Mouse (Mus musculus): ENCODE measurements around the gene Ube2l6. TPM values are rescaled to one million over a fixed set of nuclear protein-coding genes. Genes with fewer than 3 reads are reported as not detected.
"Not testable (repeated sequence)": the region's sequence is repeated elsewhere in the genome, so short reads cannot be mapped to it uniquely, and the experiment has no call there.

Gene Ube2l6
- polyA plus RNA-seq, 1 experiment, result 4.5 TPM

DNA sequence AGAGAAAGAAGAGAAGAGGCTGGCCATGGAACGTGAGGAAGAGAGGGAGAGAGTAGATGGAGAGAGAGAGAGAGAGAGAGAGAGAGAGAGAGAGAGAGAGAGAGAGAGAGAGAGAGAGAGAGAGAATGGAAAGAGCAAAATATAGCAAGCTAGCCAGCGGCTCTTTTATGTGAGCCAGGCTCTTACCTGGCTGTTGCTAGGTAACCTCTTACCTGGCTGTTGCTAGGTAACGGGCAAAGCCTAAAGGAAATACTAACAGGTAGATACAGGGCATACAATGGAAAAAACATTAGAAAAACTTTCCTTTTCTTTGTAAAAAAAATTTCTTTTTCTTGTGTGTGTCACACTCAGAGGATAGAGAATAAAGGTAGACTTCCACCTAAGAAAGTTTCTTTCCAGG lies 20.9 kb upstream of the Ube2l6 start:
- H3K4me1 ChIP-seq (ENCODE audit: control insufficient read depth, insufficient read depth, insufficient read length, low read length), result no peaks in the 10 kb centered on the region
- H3K4me3 ChIP-seq (ENCODE audit: insufficient read depth, low read depth, low read length), result no peak overlapping the region
- no peak overlapping the region for H3K27ac ChIP-seq (replicated peaks; ENCODE audit: low read depth, low read length)

DNA sequence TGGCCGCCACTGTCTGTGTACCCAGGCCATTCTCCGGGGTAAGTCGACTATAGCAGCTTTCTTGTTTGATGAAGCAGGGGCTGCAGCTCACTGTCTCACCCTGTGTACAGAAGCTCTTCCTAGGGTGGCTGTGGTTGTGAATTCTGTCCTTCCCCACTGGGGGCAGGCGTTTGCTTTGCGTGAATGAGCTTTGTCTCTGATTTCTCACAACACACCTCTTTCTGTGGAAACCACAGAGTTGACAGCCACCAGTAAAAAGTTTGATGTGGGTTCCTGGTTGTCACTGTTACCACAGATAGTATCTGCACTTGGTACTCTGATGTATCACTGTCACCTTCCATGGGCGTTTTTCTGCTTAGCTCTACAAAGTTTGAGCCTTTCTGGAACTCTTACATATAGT lies 19.4 kb upstream of the Ube2l6 start:
- Histone ChIP-seq H3K27ac (replicated peaks; ENCODE audit: low read depth, low read length) (no peak overlapping the region), H3K4me3 (ENCODE audit: insufficient read depth, low read depth, low read length) (no peak overlapping the region), H3K4me1 (ENCODE audit: control insufficient read depth, insufficient read depth, insufficient read length, low read length) (no peaks in the 10 kb centered on the region)

DNA sequence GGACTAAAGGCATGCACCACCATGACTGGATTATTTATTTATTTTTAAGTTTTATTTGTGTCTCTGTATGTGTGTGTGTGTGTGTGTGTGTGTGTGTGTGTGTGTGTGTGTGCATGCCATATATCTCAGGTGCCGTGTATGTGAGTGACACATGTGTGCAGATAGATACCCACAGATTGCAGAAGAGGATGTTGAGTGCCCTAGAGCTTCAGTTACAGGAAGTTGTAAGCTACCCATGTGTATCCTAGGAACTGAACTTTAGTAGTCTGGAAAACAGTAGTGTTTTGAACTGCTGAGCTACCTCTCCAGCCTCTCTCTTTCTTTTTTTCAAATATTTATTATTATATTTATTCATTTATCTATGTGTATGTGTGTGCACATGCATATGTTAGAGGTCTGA lies 15.3 kb upstream of the Ube2l6 start:
- no peak overlapping the region for H3K4me3 ChIP-seq (ENCODE audit: insufficient read depth, low read depth, low read length)
- no peaks in the 10 kb centered on the region for H3K4me1 ChIP-seq (ENCODE audit: control insufficient read depth, insufficient read depth, insufficient read length, low read length)
- no peak overlapping the region for H3K27ac ChIP-seq (replicated peaks; ENCODE audit: low read depth, low read length)

DNA sequence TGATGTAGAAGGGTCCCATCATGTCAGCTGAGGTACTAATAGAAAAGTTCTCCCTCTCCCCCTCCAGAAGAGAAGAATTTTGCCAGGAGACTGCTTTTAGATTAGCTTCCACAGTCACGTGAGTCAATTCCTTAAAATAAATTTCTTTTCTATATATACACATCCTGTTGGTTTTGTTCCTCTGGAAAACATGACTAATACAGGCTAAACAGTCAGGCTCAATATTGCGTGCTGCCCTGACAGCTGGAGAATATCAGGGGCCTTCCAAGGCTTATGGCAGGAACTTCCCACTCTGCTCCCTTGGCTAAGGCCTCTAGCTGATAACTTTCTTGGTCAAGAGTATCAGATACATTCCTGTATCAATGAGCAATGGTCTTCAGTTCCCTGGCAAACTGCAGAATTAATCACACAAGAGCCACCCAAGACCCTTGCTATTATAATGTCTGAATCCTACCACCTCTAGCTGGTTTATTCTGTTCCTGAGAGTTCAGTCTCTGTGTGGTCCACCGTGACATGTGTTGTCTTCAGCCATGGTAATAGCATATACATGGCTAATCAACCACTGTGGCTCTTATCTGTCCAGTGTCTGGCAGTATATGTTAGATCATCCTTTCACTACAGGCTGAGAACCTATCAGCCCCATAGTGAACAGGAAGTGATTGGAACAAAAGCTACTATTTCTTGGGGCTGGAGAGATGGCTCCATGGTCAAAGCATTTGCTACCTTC lies 14.6 kb upstream of the Ube2l6 start:
- H3K27ac ChIP-seq (replicated peaks; ENCODE audit: low read depth, low read length), result no peak overlapping the region
- H3K4me3 ChIP-seq (ENCODE audit: insufficient read depth, low read depth, low read length), result no peak overlapping the region
- no peaks in the 10 kb centered on the region for H3K4me1 ChIP-seq (ENCODE audit: control insufficient read depth, insufficient read depth, insufficient read length, low read length)

DNA sequence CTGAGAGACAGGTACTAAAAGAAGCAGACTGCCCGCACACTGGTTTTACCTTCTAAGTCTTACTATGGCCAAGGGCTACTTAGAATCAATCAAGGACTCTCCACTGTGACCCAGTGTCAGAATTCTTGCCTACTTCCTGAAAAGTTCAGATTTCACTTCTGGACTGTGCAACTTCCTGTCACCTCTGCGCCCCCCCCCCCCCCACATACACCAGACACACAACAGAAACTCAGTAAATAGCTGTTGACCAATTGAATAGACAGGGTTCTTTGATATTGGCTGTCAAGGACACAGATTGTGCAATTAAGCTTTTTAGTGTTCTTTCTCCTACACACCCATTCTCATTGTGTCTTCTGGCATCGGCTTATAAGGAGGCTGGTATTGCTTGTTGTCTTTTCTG lies 10.3 kb upstream of the Ube2l6 start:
- Histone ChIP-seq H3K4me3 (ENCODE audit: insufficient read depth, low read depth, low read length) (no peak overlapping the region), H3K27ac (replicated peaks; ENCODE audit: low read depth, low read length) (no peak overlapping the region), H3K4me1 (ENCODE audit: control insufficient read depth, insufficient read depth, insufficient read length, low read length) (no peaks in the 10 kb centered on the region; the same call in 1 of the 2 replicates)

DNA sequence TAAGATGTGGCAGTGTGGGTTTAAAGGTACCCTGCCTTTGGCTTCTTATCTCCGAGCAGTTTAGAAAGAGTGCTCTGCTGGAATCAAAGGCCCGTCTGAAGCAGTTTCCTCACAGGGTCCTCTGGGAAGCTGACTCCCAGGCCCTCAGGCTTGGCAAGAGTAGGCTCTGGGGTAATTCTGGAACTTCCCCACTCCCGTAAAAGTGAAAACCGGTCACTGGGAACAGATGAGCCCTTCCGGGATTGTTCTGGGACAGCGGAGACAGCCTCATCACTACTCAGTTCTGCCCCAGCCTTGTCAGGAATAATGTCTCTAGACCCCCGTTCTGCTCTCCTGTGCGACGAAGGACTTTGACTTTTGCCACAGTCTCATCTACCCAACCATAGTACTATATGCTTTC lies 8.2 kb upstream of the Ube2l6 start:
- Histone ChIP-seq H3K27ac (replicated peaks; ENCODE audit: low read depth, low read length) (peak overlapping the region; percentile 76), H3K4me3 (ENCODE audit: insufficient read depth, low read depth, low read length) (no peak overlapping the region), H3K4me1 (ENCODE audit: control insufficient read depth, insufficient read depth, insufficient read length, low read length) (no peaks in the 10 kb centered on the region; the same call in 1 of the 2 replicates)

DNA sequence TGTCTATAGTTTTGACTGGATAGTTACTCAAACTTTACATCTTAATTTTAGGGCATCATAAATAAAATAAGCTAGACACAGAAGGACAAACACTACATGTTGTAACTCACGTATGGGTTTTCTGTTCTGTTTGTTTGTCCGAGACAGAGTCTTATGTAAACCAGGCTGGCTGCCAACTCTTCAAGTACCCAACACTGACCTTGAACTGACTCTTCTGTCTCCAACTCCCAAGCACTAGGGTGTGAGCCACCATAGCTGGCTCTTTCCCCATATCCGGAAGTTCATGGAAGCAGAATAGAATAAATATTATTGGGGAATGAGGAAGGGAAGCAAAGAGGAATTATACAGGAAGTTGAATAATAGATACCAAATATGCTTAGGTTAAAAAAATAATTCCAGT lies 6.1 kb upstream of the Ube2l6 start:
- Histone ChIP-seq H3K4me1 (ENCODE audit: control insufficient read depth, insufficient read depth, insufficient read length, low read length) (no peaks in the 10 kb centered on the region; the same call in 1 of the 2 replicates), H3K27ac (replicated peaks; ENCODE audit: low read depth, low read length) (no peak overlapping the region; the same call in 1 of the 2 replicates), H3K4me3 (ENCODE audit: insufficient read depth, low read depth, low read length) (no peak overlapping the region)

DNA sequence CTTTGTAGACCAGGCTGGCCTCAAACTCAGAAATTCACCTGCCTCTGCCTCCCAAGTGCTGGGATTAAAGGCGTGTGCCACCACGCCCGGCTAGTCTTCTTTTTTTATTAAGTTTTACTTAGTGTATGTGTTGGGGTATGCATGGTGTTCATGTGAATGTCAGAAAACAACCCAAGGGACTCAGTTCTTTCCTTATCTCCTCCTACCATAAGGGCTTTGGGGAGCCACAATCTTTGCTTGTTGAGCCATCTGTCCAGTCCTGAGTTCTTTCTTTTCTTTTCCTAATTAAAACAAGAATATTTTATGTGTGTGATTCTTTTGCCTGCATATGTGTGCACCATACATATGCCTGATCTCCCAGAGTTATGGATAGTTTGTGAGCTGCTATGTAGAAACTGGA lies 5.5 kb upstream of the Ube2l6 start:
- Histone ChIP-seq H3K4me3 (ENCODE audit: insufficient read depth, low read depth, low read length) (no peak overlapping the region), H3K27ac (replicated peaks; ENCODE audit: low read depth, low read length) (no peak overlapping the region), H3K4me1 (ENCODE audit: control insufficient read depth, insufficient read depth, insufficient read length, low read length) (no peaks in the 10 kb centered on the region; the same call in 1 of the 2 replicates)

DNA sequence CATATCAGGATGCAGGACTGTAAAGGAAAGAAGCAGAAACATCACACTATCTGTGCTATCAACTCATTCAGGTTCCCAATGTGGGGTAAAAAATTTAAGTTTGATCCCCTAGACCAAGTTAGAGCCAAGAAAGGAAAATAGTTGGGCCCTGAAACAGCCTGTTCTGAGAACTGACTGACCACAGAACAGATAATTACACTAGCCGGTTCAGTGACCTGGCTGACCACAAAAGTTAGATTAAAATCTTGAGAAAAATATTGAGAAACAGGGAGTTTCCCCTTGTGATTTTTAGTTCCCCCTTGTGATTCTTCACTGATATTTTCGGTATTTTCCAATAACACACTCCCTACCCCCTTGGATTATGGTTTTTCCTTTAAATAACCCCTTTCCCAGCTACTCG lies 4.8 kb upstream of the Ube2l6 start:
- no peak overlapping the region for H3K4me3 ChIP-seq (ENCODE audit: insufficient read depth, low read depth, low read length)
- H3K4me1 ChIP-seq (ENCODE audit: control insufficient read depth, insufficient read depth, insufficient read length, low read length), result no peaks in the 10 kb centered on the region; the same call in 1 of the 2 replicates
- H3K27ac ChIP-seq (replicated peaks; ENCODE audit: low read depth, low read length), result no peak overlapping the region

DNA sequence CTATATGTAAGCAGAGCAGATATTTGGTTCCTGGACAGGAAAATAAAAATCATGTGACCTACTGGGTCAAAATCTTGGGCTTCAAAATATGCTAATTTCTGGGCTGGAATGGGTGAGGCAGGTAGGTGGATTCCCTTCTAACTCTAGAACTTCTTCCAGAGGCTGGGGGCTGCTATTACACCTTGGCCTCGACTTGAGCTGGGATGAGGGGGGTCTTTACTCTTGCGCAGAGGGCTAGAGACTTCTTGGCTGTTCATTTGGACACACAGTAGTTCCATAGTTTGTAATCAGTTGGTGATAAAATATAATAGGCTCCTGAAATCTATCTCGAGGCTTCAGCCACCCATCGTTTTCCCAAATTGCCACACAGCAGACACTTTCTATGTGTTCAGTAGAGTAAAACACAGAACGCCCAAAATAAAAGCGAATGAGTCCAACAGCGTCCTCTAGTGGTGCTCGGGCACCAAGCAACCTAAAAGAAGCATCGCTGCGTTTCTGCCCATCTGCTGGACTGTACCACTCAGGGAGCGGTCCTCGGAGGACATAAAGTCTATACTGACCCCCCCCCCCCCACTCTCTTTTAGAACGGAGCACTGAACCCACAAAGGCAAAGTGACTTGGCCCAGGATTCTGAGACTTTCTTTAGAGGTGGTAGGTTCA lies 665 bp upstream of the Ube2l6 start:
- Histone ChIP-seq H3K27ac (replicated peaks; ENCODE audit: low read depth, low read length) (no peak overlapping the region), H3K4me3 (ENCODE audit: insufficient read depth, low read depth, low read length) (peak overlapping the region; percentile 73), H3K4me1 (ENCODE audit: control insufficient read depth, insufficient read depth, insufficient read length, low read length) (no peaks in the 10 kb centered on the region)

DNA sequence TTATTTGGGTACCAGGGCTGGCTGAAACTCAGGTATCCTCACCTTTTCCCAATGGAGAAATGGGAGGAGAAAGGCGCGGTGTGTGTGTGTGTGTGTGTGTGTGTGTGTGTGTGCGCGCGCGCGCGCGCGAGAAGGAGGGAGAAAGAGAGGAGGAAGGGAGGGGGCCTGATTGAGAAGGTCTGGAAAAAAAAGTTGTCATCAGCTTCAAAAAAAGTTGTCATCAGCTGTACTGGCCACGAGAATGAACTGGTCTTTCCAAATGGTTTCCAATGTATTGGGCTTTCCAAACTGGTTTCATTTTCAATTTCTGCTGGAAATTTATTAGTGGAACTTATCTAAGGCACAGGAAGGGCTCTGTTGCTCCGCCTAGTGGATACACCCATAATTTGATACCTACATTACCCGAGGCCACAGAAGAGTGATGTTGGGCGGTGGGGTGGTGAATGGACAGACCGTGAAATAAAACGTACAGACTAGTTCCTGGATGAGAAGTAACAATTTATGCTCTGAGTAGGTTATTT lies 473 bp downstream of the Ube2l6 start:
- H3K4me1 ChIP-seq (ENCODE audit: control insufficient read depth, insufficient read depth, insufficient read length, low read length), result no peaks in the 10 kb centered on the region
- H3K27ac ChIP-seq (replicated peaks; ENCODE audit: low read depth, low read length), result peak overlapping the region; percentile 67

DNA sequence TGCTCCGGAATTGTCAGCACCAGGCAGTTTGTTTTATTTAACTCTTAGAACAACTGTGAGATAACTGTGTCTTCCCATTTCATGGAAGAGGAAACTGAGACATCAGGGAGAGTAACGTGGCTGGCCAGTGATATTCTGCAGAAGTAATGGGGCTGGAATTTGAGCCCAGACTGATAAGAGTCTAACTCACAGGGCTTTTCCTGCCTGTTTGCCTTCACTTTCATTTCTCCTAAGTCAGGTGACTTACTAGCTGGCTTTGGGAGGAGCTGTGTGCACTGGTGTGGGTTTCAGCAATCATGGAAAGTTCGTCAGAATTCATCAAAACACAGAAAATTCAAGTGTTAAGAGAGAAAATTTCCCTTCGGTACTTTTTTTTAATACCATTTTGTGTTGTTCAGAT lies 1.7 kb downstream of the Ube2l6 start:
- 0 out of 2 replicates have a peak overlapping the region, but pooled peaks have one; percentile 38 for H3K27ac ChIP-seq (replicated peaks; ENCODE audit: low read depth, low read length)
- H3K4me3 ChIP-seq (ENCODE audit: insufficient read depth, low read depth, low read length), result 0 out of 2 replicates have a peak overlapping the region, but pooled peaks have one; percentile 16
- no peaks in the 10 kb centered on the region for H3K4me1 ChIP-seq (ENCODE audit: control insufficient read depth, insufficient read depth, insufficient read length, low read length)

More for the DNA sequence above, 473 bp downstream of the Ube2l6 start:
- peak overlapping the region; percentile 73 for H3K4me3 ChIP-seq (ENCODE audit: insufficient read depth, low read depth, low read length)

DNA sequence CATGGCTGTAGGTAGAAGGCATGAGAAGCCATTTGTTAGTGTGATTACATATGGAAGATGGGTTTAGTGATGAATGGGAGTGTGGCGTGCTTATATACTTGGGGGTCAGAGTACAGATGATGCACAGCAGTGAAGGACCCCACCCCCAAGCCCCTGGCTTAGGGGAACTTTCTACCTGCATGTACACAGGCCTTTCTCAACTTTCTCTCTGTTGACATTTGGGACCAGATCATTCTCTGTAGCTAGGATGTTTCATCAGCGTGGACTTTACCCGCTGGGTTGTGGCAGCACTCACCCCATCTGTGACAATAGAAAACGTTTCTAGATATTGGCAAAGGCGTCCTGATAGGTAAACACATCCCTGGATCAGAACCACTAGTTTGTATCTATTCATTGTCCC lies 2.6 kb downstream of the Ube2l6 start:
- H3K4me1 ChIP-seq (ENCODE audit: control insufficient read depth, insufficient read depth, insufficient read length, low read length); H3K4me3 ChIP-seq (ENCODE audit: insufficient read depth, low read depth, low read length); H3K27ac ChIP-seq (replicated peaks; ENCODE audit: low read depth, low read length): not testable (repeated sequence)

DNA sequence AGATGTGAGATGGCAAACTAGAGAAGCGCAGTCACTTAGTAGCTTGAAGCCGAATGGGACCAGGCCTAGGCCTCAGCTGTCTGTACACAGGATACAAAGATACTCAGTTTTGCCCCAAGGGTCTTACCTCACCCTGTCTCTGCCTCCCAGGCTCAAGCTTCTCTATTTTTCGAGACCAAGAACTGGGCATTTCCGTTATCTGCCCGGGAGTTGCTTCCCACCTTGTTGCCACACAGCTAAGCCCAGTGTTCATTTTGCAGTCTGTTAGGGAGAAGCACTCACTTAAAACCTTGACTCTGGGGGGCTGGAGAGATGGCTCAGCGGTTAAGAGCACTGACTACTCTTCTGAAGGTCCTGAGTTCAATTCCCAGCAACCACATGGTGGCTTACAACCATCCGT lies 5.3 kb downstream of the Ube2l6 start:
- no peak overlapping the region for H3K4me3 ChIP-seq (ENCODE audit: insufficient read depth, low read depth, low read length)
- H3K4me1 ChIP-seq (ENCODE audit: control insufficient read depth, insufficient read depth, insufficient read length, low read length), result no peaks in the 10 kb centered on the region
- no peak overlapping the region for H3K27ac ChIP-seq (replicated peaks; ENCODE audit: low read depth, low read length)

DNA sequence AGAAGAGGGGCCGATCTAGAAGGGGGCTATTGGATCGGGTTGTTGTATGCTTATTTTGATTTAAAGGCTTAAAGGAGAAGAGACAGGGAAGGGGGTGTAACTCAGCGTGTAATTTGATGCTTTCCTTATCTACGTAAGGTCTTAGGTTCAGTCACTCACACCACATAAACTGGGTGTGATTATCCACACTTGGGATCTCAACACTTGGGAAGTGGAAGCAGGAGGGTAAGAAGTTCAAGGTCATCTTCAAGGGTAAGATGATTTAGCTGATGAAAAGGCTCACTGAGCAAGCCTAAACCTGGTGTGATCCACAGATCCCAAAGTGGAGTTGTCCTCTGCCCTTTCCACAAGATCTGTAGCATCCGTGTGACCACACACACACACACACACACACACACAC lies 7.9 kb downstream of the Ube2l6 start:
- Histone ChIP-seq H3K4me3 (ENCODE audit: insufficient read depth, low read depth, low read length) (no peak overlapping the region), H3K4me1 (ENCODE audit: control insufficient read depth, insufficient read depth, insufficient read length, low read length) (peaks cover 5% of the 10 kb centered on the region; the same call in 1 of the 2 replicates), H3K27ac (replicated peaks; ENCODE audit: low read depth, low read length) (no peak overlapping the region)

DNA sequence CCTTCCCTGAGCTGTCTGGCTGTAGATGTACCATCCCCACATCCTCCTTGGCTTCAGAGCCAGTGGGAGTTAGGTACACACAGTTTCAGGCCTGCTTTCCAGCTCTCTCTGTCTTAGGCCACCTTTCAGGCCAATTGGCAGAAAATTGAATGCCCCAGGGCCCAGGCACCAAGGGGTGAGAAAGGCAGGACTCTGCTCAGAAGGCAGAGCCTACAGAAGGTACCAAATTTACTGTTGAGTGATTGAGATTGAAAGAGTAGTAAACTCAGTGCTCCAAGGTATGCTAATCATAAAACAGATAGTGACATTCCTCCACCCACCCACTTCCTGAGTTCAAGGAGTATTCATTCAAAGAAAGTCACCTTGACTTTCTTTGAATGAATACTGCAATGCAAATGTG lies 10.7 kb downstream of the Ube2l6 start:
- Histone ChIP-seq H3K27ac (replicated peaks; ENCODE audit: low read depth, low read length) (no peak overlapping the region), H3K4me3 (ENCODE audit: insufficient read depth, low read depth, low read length) (no peak overlapping the region), H3K4me1 (ENCODE audit: control insufficient read depth, insufficient read depth, insufficient read length, low read length) (peaks cover 5% of the 10 kb centered on the region; the same call in 1 of the 2 replicates)
